Mouse (Mus musculus) hindbrain, postnatal 0 days (tissue): ENCODE measurements at regions not wholly inside any gene's neighbourhood (a gene's known extent, or its start where the extent isn't known, plus 50 kb on each side); places are given as distances from the start of the nearest gene placed in this dataset.

ENCODE experiments used
- ATAC-seq: fragments of 200-750 bp; cut with Nextera tagmentation; 2 replicates; pipeline ENCODE4 v1.8.0; 2017; ENCODE audit warnings: mild to moderate bottlenecking, moderate TSS enrichment, moderate library complexity
- DNase-seq: peaks from one replicate; pipeline ENCODE4 v3.0.0-alpha.2; 2015; ENCODE audit warnings: low spot score
- H3K27ac ChIP-seq: fragments of 300-500 bp; sonication (generic); 2 replicates; pipeline ENCODE4 v1.5.1; 2014; ENCODE audit warnings: mild to moderate bottlenecking
- H3K27me3 ChIP-seq: fragments of 300-500 bp; sonication (generic); 2 replicates; pipeline ENCODE4 v1.6.1; 2014; ENCODE audit warnings: low read length, mixed read lengths; ENCODE audit not compliant: insufficient read depth
- H3K36me3 ChIP-seq: fragments of 300-500 bp; sonication (generic); 2 replicates; pipeline ENCODE4 v1.6.1; 2014; ENCODE audit warnings: low read length, mixed read lengths; ENCODE audit not compliant: insufficient read depth
- H3K4me1 ChIP-seq: fragments of 300-500 bp; sonication (generic); 2 replicates; pipeline ENCODE4 v1.6.1; 2014; ENCODE audit warnings: antibody characterized with exemption, low read length, mixed read lengths; ENCODE audit not compliant: insufficient read depth
- H3K4me2 ChIP-seq: fragments of 300-500 bp; sonication (generic); 2 replicates; pipeline ENCODE4 v1.6.1; 2014; ENCODE audit warnings: low read depth, mild to moderate bottlenecking, low read length, moderate library complexity, mixed read lengths
- H3K4me3 ChIP-seq: fragments of 300-500 bp; sonication (generic); 2 replicates; pipeline ENCODE4 v1.5.1; 2014; ENCODE audit warnings: low read length
- H3K9ac ChIP-seq: fragments of 300-500 bp; sonication (generic); replicated peaks from 2 replicates; pipeline ENCODE4 v1.6.1; 2014; ENCODE audit warnings: mild to moderate bottlenecking, low read length, moderate library complexity, mixed read lengths
- H3K9me3 ChIP-seq: fragments of 300-500 bp; sonication (generic); 2 replicates; pipeline ENCODE4 v1.6.1; 2016; ENCODE audit warnings: low read length, mixed read lengths
- CTCF ChIP-seq: IDR thresholded peaks from 2 replicates; pipeline ENCODE4 v1.5.1; 2016; ENCODE audit warnings: antibody characterized with exemption, control low read depth, low read depth
- WGBS: fragments of 180-500 bp; shearing (Covaris S2); extraction: QIAGEN DNeasy Blood & Tissue Kit; methylation state at CpG from one replicate; pipeline ENCODE4 v1.1.7; 2014; 5-methylcytosine and 5-hydroxymethylcytosine counted together

DNA sequence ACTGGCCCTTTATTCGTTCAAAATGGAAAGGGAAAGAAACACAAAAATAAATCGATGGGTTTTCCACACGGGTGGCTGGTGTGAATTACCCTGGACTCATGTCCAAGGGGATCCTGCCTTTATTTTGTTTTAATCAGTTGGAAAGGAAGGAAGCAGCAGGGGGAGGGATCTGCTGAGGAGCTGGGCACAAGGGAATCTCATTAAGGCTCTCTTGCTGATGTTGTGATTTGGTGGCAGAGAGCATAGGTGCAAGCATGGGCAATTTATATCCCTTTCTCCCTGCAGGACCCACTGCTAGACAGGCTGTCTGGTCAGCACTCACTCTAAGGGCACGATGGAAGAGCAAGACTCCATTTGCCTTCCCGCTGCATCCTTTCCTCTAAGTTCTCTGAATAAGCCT, 469.2 kb downstream of the Epha7 start:
- Histone ChIP-seq H3K9ac (no peak overlapping the region), H3K27ac (no peak overlapping the region), H3K4me1 (no peaks in the 10 kb centered on the region), H3K9me3 (no peaks in the 10 kb centered on the region), H3K4me3 (no peak overlapping the region), H3K27me3 (no peaks in the 10 kb centered on the region), H3K36me3 (no peaks in the 10 kb centered on the region), H3K4me2 (no peak overlapping the region)
- no peak for TF ChIP-seq CTCF
- no peak for DNase-seq
- ATAC-seq, result no peak
- WGBS, result 35% methylated on average over 5 of the region's 5 CpGs

DNA sequence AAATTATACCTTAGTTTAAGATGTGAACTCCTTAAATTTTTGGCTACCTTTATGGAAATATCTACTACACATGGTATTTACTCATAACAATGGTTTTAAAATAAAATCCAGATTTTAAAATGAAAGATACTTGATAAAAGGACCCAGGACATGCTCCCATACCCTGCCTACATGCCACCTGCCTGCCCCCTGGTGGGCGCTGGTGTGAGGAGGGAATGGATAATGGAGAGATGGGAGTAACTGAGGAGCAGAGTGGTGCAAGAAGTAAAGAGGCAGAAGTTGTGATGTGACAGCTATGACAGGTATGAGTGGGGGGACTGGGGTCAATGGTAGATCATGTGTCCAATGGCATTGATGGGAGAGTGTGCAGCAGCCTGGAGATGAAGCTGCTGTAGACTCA, 488.4 kb downstream of the Epha7 start:
- no peaks in the 10 kb centered on the region for H3K36me3 ChIP-seq
- H3K4me3 ChIP-seq, result no peak overlapping the region
- H3K27me3 ChIP-seq, result no peaks in the 10 kb centered on the region
- no peak overlapping the region for H3K9ac ChIP-seq
- ATAC-seq (no peak), DNase-seq (no peak)
- no peak overlapping the region for H3K27ac ChIP-seq
- H3K9me3 ChIP-seq, result no peaks in the 10 kb centered on the region
- no peak overlapping the region for H3K4me2 ChIP-seq
- WGBS, result 52% methylated on average over 1 of the region's 1 CpGs
- peak; percentile 49 for TF ChIP-seq CTCF
- H3K4me1 ChIP-seq, result no peaks in the 10 kb centered on the region

DNA sequence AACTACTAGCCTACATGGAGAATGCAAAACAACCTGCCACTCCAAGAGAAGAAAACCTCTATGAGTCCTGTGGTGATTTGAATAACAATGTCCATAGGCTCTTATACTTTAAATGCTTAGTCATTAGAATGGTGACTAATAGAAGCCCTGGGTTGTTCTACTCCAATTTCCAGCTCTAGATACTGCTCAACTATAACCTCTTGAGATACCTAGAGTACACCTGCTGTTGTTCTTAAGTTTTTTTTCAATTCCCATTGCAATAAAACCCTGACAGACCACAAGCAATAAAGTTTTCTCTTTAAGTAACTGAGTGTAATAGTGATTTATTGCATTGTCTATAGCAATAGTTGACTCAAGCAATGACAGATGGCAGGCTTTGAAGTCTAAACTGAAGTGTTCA, 491.0 kb downstream of the Epha7 start:
- H3K9ac ChIP-seq, result no peak overlapping the region
- no peak for TF ChIP-seq CTCF
- H3K27ac ChIP-seq, result no peak overlapping the region
- H3K4me2 ChIP-seq, result no peak overlapping the region
- no peak overlapping the region for H3K4me3 ChIP-seq
- DNase-seq (no peak), ATAC-seq (no peak)
- H3K27me3 ChIP-seq, result no peaks in the 10 kb centered on the region
- H3K36me3 ChIP-seq, result no peaks in the 10 kb centered on the region
- no peaks in the 10 kb centered on the region for H3K9me3 ChIP-seq
- no peaks in the 10 kb centered on the region for H3K4me1 ChIP-seq

DNA sequence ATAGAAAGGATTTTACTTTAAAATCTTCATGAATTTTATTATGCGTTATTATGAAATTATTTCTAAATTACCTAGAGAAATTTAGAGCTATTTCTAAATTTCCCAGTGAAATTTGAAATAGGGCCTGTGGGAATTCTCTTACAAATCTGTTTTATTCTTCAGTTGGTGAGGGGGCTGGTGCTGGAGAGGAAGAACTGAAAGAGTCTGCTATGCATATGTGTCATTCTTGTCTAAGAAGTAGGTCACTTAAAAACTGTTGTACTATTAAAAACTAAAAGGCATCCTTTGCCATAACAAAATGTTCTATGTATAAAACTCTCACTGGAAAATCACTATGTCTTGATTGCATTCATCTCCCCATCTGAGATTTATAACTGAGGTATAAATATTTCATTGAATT, 494.3 kb downstream of the Epha7 start:
- TF ChIP-seq CTCF, result no peak
- DNase-seq (no peak), ATAC-seq (no peak)
- no peaks in the 10 kb centered on the region for H3K9me3 ChIP-seq
- no peaks in the 10 kb centered on the region for H3K36me3 ChIP-seq
- no peaks in the 10 kb centered on the region for H3K4me1 ChIP-seq
- H3K9ac ChIP-seq, result no peak overlapping the region
- H3K4me2 ChIP-seq, result no peak overlapping the region
- no peak overlapping the region for H3K27ac ChIP-seq
- H3K4me3 ChIP-seq, result no peak overlapping the region
- WGBS, result 86% methylated on average over 1 of the region's 1 CpGs
- no peaks in the 10 kb centered on the region for H3K27me3 ChIP-seq

DNA sequence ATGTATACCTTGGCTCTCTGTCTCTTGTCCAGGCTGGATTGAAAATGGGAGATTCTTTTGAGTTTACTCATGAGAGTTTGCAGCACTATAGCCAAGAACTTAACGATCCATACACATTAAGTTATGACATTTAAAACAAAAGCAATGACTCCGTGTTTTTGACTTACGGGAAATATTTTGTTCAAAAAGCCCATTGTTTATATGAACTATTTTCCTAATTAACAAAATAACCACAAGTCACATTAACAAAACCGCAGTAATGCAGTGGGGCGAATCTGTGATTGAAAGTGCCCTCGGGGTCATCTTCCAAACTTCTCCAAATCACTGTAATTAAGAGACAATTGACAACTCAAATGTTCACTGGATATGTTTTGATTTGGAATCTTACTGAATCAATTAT, 511.0 kb downstream of the Epha7 start:
- ATAC-seq, result no peak
- TF ChIP-seq CTCF, result no peak
- H3K4me3 ChIP-seq, result no peak overlapping the region

DNA sequence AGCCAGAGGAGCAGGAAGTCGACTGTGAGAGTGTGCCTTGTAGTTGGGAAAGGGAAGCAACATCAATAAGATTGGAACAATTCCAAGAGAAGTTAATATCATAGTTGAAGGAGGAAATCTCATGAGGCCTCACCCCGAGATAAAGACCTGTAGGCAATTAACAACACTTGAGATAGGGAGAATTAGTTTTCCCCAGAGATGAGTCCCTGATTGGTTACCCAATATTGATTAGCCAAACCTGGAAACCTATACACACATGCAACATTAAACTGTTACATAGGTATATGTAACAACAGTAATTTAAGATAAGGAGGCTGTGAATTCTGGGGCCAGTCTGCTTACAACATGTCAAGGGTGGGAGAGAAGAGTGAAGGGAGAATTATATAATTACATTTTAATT, 516.2 kb downstream of the Epha7 start:
- no peak for TF ChIP-seq CTCF
- ATAC-seq (no peak), DNase-seq (no peak)
- WGBS, result 55% methylated on average over 2 of the region's 2 CpGs
- no peaks in the 10 kb centered on the region for H3K27me3 ChIP-seq
- no peaks in the 10 kb centered on the region for H3K4me1 ChIP-seq
- no peak overlapping the region for H3K9ac ChIP-seq
- no peak overlapping the region for H3K27ac ChIP-seq
- no peak overlapping the region for H3K4me2 ChIP-seq
- no peaks in the 10 kb centered on the region for H3K9me3 ChIP-seq
- H3K36me3 ChIP-seq, result no peaks in the 10 kb centered on the region
- no peak overlapping the region for H3K4me3 ChIP-seq

More for the DNA sequence above, 511.0 kb downstream of the Epha7 start:
- Histone ChIP-seq H3K9ac (no peak overlapping the region), H3K9me3 (no peaks in the 10 kb centered on the region), H3K4me1 (no peaks in the 10 kb centered on the region), H3K4me2 (no peak overlapping the region), H3K36me3 (no peaks in the 10 kb centered on the region), H3K27ac (no peak overlapping the region), H3K27me3 (no peaks in the 10 kb centered on the region)
- no peak for DNase-seq
- 85% methylated on average over 6 of the region's 6 CpGs for WGBS

DNA sequence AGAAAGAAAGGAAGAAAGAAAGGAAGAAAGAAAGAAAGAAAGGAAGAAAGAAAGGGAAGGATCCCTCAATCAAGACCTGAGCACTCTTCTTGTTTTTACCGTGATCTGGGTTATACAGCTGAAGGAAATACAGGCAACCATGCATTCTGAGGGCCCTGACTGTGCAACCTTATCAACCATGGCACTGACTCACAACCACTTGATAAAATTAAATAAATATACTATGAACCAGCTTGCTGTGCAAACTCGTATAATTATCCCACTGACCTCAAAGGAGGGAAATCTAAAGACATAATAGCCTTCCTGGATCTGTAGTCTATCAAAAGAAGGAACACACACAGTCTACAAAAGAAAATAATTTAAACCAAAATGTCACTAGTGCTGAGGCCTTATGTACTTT, 518.8 kb downstream of the Epha7 start:
- no peak for DNase-seq
- WGBS, result 72% methylated on average over 2 of the region's 2 CpGs

More for the DNA sequence above, 518.8 kb downstream of the Epha7 start:
- H3K4me2 ChIP-seq, result no peak overlapping the region
- H3K27ac ChIP-seq, result no peak overlapping the region
- H3K9me3 ChIP-seq, result no peaks in the 10 kb centered on the region
- ATAC-seq, result no peak
- H3K9ac ChIP-seq, result no peak overlapping the region
- no peak for TF ChIP-seq CTCF
- no peaks in the 10 kb centered on the region for H3K27me3 ChIP-seq
- H3K36me3 ChIP-seq, result no peaks in the 10 kb centered on the region
- no peak overlapping the region for H3K4me3 ChIP-seq
- H3K4me1 ChIP-seq, result no peaks in the 10 kb centered on the region
